In genomic region chr7:3451161-3451560, GRCm38 (mm10) we compare ENCODE assay signal across 25 mouse cellular contexts. TPM values are rescaled to one million over a fixed set of nuclear protein-coding genes. Genes with fewer than 3 reads are reported as not detected.
DNase-seq lines count a peak whose midpoint lies in the region; ATAC-seq and TF ChIP-seq lines count a peak whose summit lies in the region.
"Had no signal": no experiment of that assay in that cellular context is flagged by ENCODE, and none has a peak within 500 bp of the region (broad histone marks: within the 10 kb centered on the region; RNA-seq: fewer than 3 reads in every experiment).

No protein-coding gene starts in this region.

- no peaks in the 10 kb centered on the region for H3K9me3 ChIP-seq in megakaryocyte, embryonic 14.5 days
- no peaks in the 10 kb centered on the region for H3K9me3 ChIP-seq in forebrain, embryonic 10.5 days
- H3K9me3 ChIP-seq: forebrain, embryonic 12.5 days; heart, embryonic 13.5 days; midbrain, embryonic 13.5 days; neural tube, embryonic 12.5 days; stomach, embryonic 15.5 days had no signal

- DNase-seq in MN1 (ENCODE audit: low spot score) = no peak
- DNase-seq in forebrain, embryonic 10.5 days (ENCODE audit: extremely low spot score, low spot score) = no peak
- DNase-seq in lung, adult 2 months = no peak
- DNase-seq: cerebellum, postnatal 10 days; gastrocnemius, postnatal 36 days; heart, postnatal 4 days; kidney, adult 18-20 months; left cerebral cortex, postnatal 4 days; lung, adult 18-20 months; lung, postnatal 36 days; spleen, adult 18-20 months; thymus, adult 2 months had no signal

- no peaks in the 10 kb centered on the region for H3K27me3 ChIP-seq in megakaryocyte, embryonic 14.5 days (replicated peaks)
- H3K27me3 ChIP-seq in forebrain, embryonic 10.5 days (ENCODE audit: poor library complexity, severe bottlenecking) = no peaks in the 10 kb centered on the region
- H3K27me3 ChIP-seq: CH12.LX; midbrain, embryonic 13.5 days; neural tube, embryonic 12.5 days; stomach, embryonic 15.5 days had no signal

- H3K4me3 ChIP-seq in megakaryocyte, embryonic 14.5 days (replicated peaks) = peak overlapping the region; percentile 50
- H3K4me3 ChIP-seq in embryonic fibroblast, embryonic 13.5 days (ENCODE audit: insufficient read depth, low read length) = no peak overlapping the region
- no peak overlapping the region for H3K4me3 ChIP-seq in forebrain, embryonic 10.5 days
- H3K4me3 ChIP-seq in lung, adult 2 months (replicated peaks; ENCODE audit: extremely low read depth, low read depth, low read length) = no peak overlapping the region
- H3K4me3 ChIP-seq: forebrain, embryonic 12.5 days; heart, embryonic 13.5 days; midbrain, embryonic 13.5 days; neural tube, embryonic 12.5 days; stomach, embryonic 15.5 days had no signal

- ATAC-seq in megakaryocyte, adult 5-6 weeks (ENCODE audit: poor library complexity, severe bottlenecking) = no peak
- peak; percentile 51 for ATAC-seq in activated CD4-positive, CD25-positive, alpha-beta regulatory T cell, adult 4 months
- ATAC-seq: hindbrain, embryonic 16.5 days; midbrain, embryonic 13.5 days had no signal

- no peaks in the 10 kb centered on the region for H3K36me3 ChIP-seq in megakaryocyte, embryonic 14.5 days (replicated peaks; ENCODE audit: low read length)
- H3K36me3 ChIP-seq in forebrain, embryonic 10.5 days (replicated peaks) = no peaks in the 10 kb centered on the region
- H3K36me3 ChIP-seq: forebrain, embryonic 12.5 days; heart, embryonic 13.5 days; midbrain, embryonic 13.5 days; neural tube, embryonic 12.5 days; stomach, embryonic 15.5 days had no signal

- WGBS in forebrain, embryonic 10.5 days = 73% methylated on average over 6 of the region's 6 CpGs
- 28% methylated on average over 6 of the region's 6 CpGs for WGBS in lung, adult 2 months

- peak overlapping the region; percentile 59 for H3K27ac ChIP-seq in embryonic fibroblast, embryonic 13.5 days (ENCODE audit: insufficient read depth, low read length)
- no peak overlapping the region for H3K27ac ChIP-seq in forebrain, embryonic 10.5 days
- H3K27ac ChIP-seq: forebrain, embryonic 12.5 days; heart, embryonic 13.5 days; midbrain, embryonic 13.5 days; neural tube, embryonic 12.5 days; stomach, embryonic 15.5 days had no signal

- peaks cover 39% of the 10 kb centered on the region for H3K4me1 ChIP-seq in megakaryocyte, embryonic 14.5 days
- H3K4me1 ChIP-seq in embryonic fibroblast, embryonic 13.5 days (ENCODE audit: control insufficient read depth, insufficient read depth, low read length) = peaks cover 22% of the 10 kb centered on the region
- no peaks in the 10 kb centered on the region; the same call in 1 of the 2 replicates for H3K4me1 ChIP-seq in forebrain, embryonic 10.5 days
- no peaks in the 10 kb centered on the region for H3K4me1 ChIP-seq in lung, adult 2 months (ENCODE audit: control insufficient read depth, insufficient read depth, low read length)
- H3K4me1 ChIP-seq: forebrain, embryonic 12.5 days; heart, embryonic 13.5 days; midbrain, embryonic 13.5 days; neural tube, embryonic 12.5 days; stomach, embryonic 15.5 days had no signal

- no peak for TF ChIP-seq CTCF in embryonic fibroblast, embryonic 13.5 days (IDR thresholded peaks at IDR 0.05; ENCODE audit: borderline replicate concordance, insufficient read depth, low read length)
- TF ChIP-seq CTCF in lung, adult 2 months (IDR thresholded peaks at IDR 0.05; ENCODE audit: insufficient read depth, low read length) = no peak

- TF ChIP-seq POLR2A in embryonic fibroblast, embryonic 13.5 days (IDR thresholded peaks at IDR 0.05; ENCODE audit: low read depth, low read length) = no peak
- no peak for TF ChIP-seq POLR2A in lung, adult 2 months (IDR thresholded peaks at IDR 0.05; ENCODE audit: borderline replicate concordance, extremely low read depth, low read depth, low read length)

RNA-seq across cellular contexts. Expression of gene Cacng6, which starts 27.2 kb away (rescaled TPM):
- polyA plus RNA-seq in megakaryocyte, embryonic 14.5 days (2012; ENCODE audit: insufficient read depth, low replicate concordance) = not detected in 2 replicates
- not detected in 2 replicates for total RNA-seq in megakaryocyte, adult 5-6 weeks (2015)
- not detected in 2 replicates for total RNA-seq in megakaryocyte, adult 5-6 weeks (2017)
- not detected for polyA plus RNA-seq in activated CD4-positive, CD25-positive, alpha-beta regulatory T cell, adult 4 months (2017; shearing (Covaris generic))
- polyA plus RNA-seq in embryonic fibroblast, embryonic 13.5 days (2011; ENCODE audit: insufficient read length, low read depth, missing spikeins) = not detected in 2 replicates
- polyA plus RNA-seq in forebrain, embryonic 10.5 days (2016; fragmentation: Nextera tagmentation; extraction: Ambion mirVana) = 0.22 and 0.27 TPM in 2 replicates
- 0.14 and 1.2 TPM in 2 replicates for polyA plus RNA-seq in lung, adult 2 months (2012; rRNA removed)
- total RNA-seq: CH12.LX had no signal
- polyA plus RNA-seq: hindbrain, embryonic 16.5 days; liver, adult 2 months; midbrain, embryonic 13.5 days; urinary bladder, adult 2 months had no signal

RNA-seq across cellular contexts. Expression of gene Tarm1, which starts 51.3 kb away (rescaled TPM):
- polyA plus RNA-seq in megakaryocyte, embryonic 14.5 days (2012; ENCODE audit: insufficient read depth, low replicate concordance) = not detected in 2 replicates
- total RNA-seq in megakaryocyte, adult 5-6 weeks (2015) = 28.4 and 35.7 TPM in 2 replicates
- total RNA-seq in megakaryocyte, adult 5-6 weeks (2017) = 18.3 and 19.1 TPM in 2 replicates
- polyA plus RNA-seq in activated CD4-positive, CD25-positive, alpha-beta regulatory T cell, adult 4 months (2017; shearing (Covaris generic)) = under 1 TPM in 1 of 2 experiments, not detected in 1; 0.33 TPM
- polyA plus RNA-seq in embryonic fibroblast, embryonic 13.5 days (2011; ENCODE audit: insufficient read length, low read depth, missing spikeins) = 0.43 TPM in 1 of 2 replicates, not detected in the other
- polyA plus RNA-seq in forebrain, embryonic 10.5 days (2016; fragmentation: Nextera tagmentation; extraction: Ambion mirVana) = not detected in 2 replicates
- 0.07 and 0.25 TPM in 2 replicates for polyA plus RNA-seq in lung, adult 2 months (2012; rRNA removed)
- total RNA-seq: CH12.LX; gastrocnemius, postnatal 36 days; heart, postnatal 4 days; left cerebral cortex, postnatal 4 days; liver, adult 2 months had no signal
- polyA plus RNA-seq: forebrain, embryonic 12.5 days; heart, embryonic 13.5 days; hindbrain, embryonic 16.5 days; liver, adult 2 months; midbrain, embryonic 13.5 days; neural tube, embryonic 12.5 days had no signal
